Mouse (Mus musculus) stomach, postnatal 0 days (tissue): ENCODE measurements around the gene Ugt1a2.

Source experiments
- CTCF ChIP-seq: IDR thresholded peaks from 2 replicates; pipeline ENCODE4 v1.5.1; 2016; ENCODE audit warnings: antibody characterized with exemption, low read depth, mild to moderate bottlenecking, moderate library complexity
- EP300 ChIP-seq: optimal IDR thresholded peaks from 2 replicates; pipeline ENCODE3; 2016; ENCODE audit warnings: antibody characterized with exemption

GRCm38 (mm10) chr1:88243861-88244260 lies 43.5 kb downstream of the Ugt1a2 start:
- TF ChIP-seq CTCF = no peak
- no peak for TF ChIP-seq EP300
